Mouse (Mus musculus): ENCODE measurements at regions not wholly inside any gene's neighbourhood (a gene's known extent, or its start where the extent isn't known, plus 50 kb on each side); places are given as distances from the start of the nearest gene placed in this dataset.

- Histone ChIP-seq H3K36me3 (replicated peaks; ENCODE audit: control insufficient read depth, insufficient read depth, low read length) (no peaks in the 10 kb centered on the region), H3K27me3 (ENCODE audit: control insufficient read depth, insufficient read depth, low read length) (no peaks in the 10 kb centered on the region), H3K4me3 (ENCODE audit: low read depth, low read length) (no peak overlapping the region), H3K9me3 (replicated peaks; ENCODE audit: control insufficient read depth, low read length) (peaks cover 2% of the 10 kb centered on the region; the same call in 1 of the 2 replicates), H3K4me1 (ENCODE audit: control insufficient read depth, insufficient read depth) (0 out of 2 replicates have a peak, but pooled peaks cover 4% of the 10 kb centered on the region), H3K9ac (replicated peaks; ENCODE audit: low read depth, low read length) (no peak overlapping the region), H3K4me2 (ENCODE audit: low read depth, low read length) (no peak overlapping the region), H3K27ac (ENCODE audit: low read depth) (no peak overlapping the region)
- WGBS: 85% methylated on average over 6 of the region's 6 CpGs
- no peak for ATAC-seq (ENCODE audit: insufficient read depth, low read depth)
- no peak for DNase-seq (ENCODE audit: low spot score)
- TF ChIP-seq CTCF (IDR thresholded peaks at IDR 0.05; ENCODE audit: low read depth) (no peak), EP300 (IDR thresholded peaks at IDR 0.05; ENCODE audit: low read depth) (no peak)
These were observed 165.0 kb downstream of the Wdr20rt start for GRCm38 (mm10) chr12:65390330-65390729.

GRCm38 (mm10) chr12:65401728-65402419 lies 176.6 kb downstream of the Wdr20rt start:
- no peak overlapping the region for H3K4me3 ChIP-seq (ENCODE audit: low read depth, low read length)
- H3K4me2 ChIP-seq (ENCODE audit: low read depth, low read length): no peak overlapping the region
- H3K36me3 ChIP-seq (replicated peaks; ENCODE audit: control insufficient read depth, insufficient read depth, low read length): no peaks in the 10 kb centered on the region
- H3K27ac ChIP-seq (ENCODE audit: low read depth): no peak overlapping the region
- TF ChIP-seq CTCF (IDR thresholded peaks at IDR 0.05; ENCODE audit: low read depth) (peak; percentile 73), EP300 (IDR thresholded peaks at IDR 0.05; ENCODE audit: low read depth) (no peak)
- ATAC-seq (ENCODE audit: insufficient read depth, low read depth): peak; percentile 63; the same call in 1 of the 2 replicates
- no peaks in the 10 kb centered on the region for H3K4me1 ChIP-seq (ENCODE audit: control insufficient read depth, insufficient read depth)
- DNase-seq (ENCODE audit: low spot score): peak; percentile 75
- no peaks in the 10 kb centered on the region for H3K27me3 ChIP-seq (ENCODE audit: control insufficient read depth, insufficient read depth, low read length)
- H3K9me3 ChIP-seq (replicated peaks; ENCODE audit: control insufficient read depth, low read length): no peaks in the 10 kb centered on the region
- 45% methylated on average over 8 of the region's 8 CpGs for WGBS
- no peak overlapping the region for H3K9ac ChIP-seq (replicated peaks; ENCODE audit: low read depth, low read length)

- TF ChIP-seq CTCF (IDR thresholded peaks at IDR 0.05; ENCODE audit: low read depth) (no peak), EP300 (IDR thresholded peaks at IDR 0.05; ENCODE audit: low read depth) (no peak)
- no peak overlapping the region for H3K4me3 ChIP-seq (ENCODE audit: low read depth, low read length)
- 86% methylated on average over 2 of the region's 2 CpGs for WGBS
These were observed 177.8 kb downstream of the Wdr20rt start for GRCm38 (mm10) chr12:65403124-65403523.

GRCm38 (mm10) chr12:65413034-65413700 lies 187.8 kb downstream of the Wdr20rt start:
- H3K4me1 ChIP-seq (ENCODE audit: control insufficient read depth, insufficient read depth): no peaks in the 10 kb centered on the region
- DNase-seq (ENCODE audit: low spot score) (no peak), ATAC-seq (ENCODE audit: insufficient read depth, low read depth) (no peak)
- no peaks in the 10 kb centered on the region for H3K27me3 ChIP-seq (ENCODE audit: control insufficient read depth, insufficient read depth, low read length)
- TF ChIP-seq EP300 (IDR thresholded peaks at IDR 0.05; ENCODE audit: low read depth) (no peak), CTCF (IDR thresholded peaks at IDR 0.05; ENCODE audit: low read depth) (no peak)
- H3K27ac ChIP-seq (ENCODE audit: low read depth): no peak overlapping the region
- no peak overlapping the region for H3K9ac ChIP-seq (replicated peaks; ENCODE audit: low read depth, low read length)
- no peak overlapping the region for H3K4me3 ChIP-seq (ENCODE audit: low read depth, low read length)
- no peaks in the 10 kb centered on the region for H3K9me3 ChIP-seq (replicated peaks; ENCODE audit: control insufficient read depth, low read length)
- H3K36me3 ChIP-seq (replicated peaks; ENCODE audit: control insufficient read depth, insufficient read depth, low read length): no peaks in the 10 kb centered on the region
- no peak overlapping the region for H3K4me2 ChIP-seq (ENCODE audit: low read depth, low read length)
- 71% methylated on average over 9 of the region's 9 CpGs for WGBS

More at GRCm38 (mm10) chr12:65403124-65403523, 177.8 kb downstream of the Wdr20rt start:
- no peak overlapping the region for H3K9ac ChIP-seq (replicated peaks; ENCODE audit: low read depth, low read length)
- no peak overlapping the region for H3K4me2 ChIP-seq (ENCODE audit: low read depth, low read length)
- H3K27ac ChIP-seq (ENCODE audit: low read depth): no peak overlapping the region
- DNase-seq (ENCODE audit: low spot score): no peak
- ATAC-seq (ENCODE audit: insufficient read depth, low read depth): no peak
- H3K36me3 ChIP-seq (replicated peaks; ENCODE audit: control insufficient read depth, insufficient read depth, low read length): no peaks in the 10 kb centered on the region
- no peaks in the 10 kb centered on the region for H3K9me3 ChIP-seq (replicated peaks; ENCODE audit: control insufficient read depth, low read length)
- H3K27me3 ChIP-seq (ENCODE audit: control insufficient read depth, insufficient read depth, low read length): no peaks in the 10 kb centered on the region
- H3K4me1 ChIP-seq (ENCODE audit: control insufficient read depth, insufficient read depth): no peaks in the 10 kb centered on the region

DNA sequence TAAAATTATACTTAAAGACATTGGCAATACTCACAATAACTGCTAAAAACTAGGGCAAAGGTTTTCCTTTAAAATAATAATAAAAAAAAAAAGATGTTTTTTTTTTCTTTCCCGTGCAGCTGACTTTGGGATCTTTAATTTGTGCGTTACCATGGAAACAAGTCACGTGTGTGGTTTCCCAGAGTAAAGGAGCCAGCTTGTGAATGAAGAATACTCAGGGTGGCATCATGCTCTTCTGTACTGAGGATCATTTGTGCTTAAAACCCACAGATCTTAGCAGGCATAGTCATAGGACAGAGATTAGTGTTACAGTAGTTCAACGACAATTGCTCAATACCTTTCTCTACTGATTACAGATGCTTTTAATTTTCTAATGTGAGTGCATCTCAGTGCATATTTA lies 189.1 kb downstream of the Wdr20rt start:
- no peak for TF ChIP-seq EP300 (IDR thresholded peaks at IDR 0.05; ENCODE audit: low read depth)
- TF ChIP-seq CTCF (IDR thresholded peaks at IDR 0.05; ENCODE audit: low read depth): no peak
- no peaks in the 10 kb centered on the region for H3K9me3 ChIP-seq (replicated peaks; ENCODE audit: control insufficient read depth, low read length)
- ATAC-seq (ENCODE audit: insufficient read depth, low read depth) (no peak), DNase-seq (ENCODE audit: low spot score) (no peak)
- no peak overlapping the region for H3K4me2 ChIP-seq (ENCODE audit: low read depth, low read length)
- H3K36me3 ChIP-seq (replicated peaks; ENCODE audit: control insufficient read depth, insufficient read depth, low read length): no peaks in the 10 kb centered on the region
- no peak overlapping the region for H3K9ac ChIP-seq (replicated peaks; ENCODE audit: low read depth, low read length)
- no peak overlapping the region for H3K4me3 ChIP-seq (ENCODE audit: low read depth, low read length)
- no peak overlapping the region for H3K27ac ChIP-seq (ENCODE audit: low read depth)
- H3K4me1 ChIP-seq (ENCODE audit: control insufficient read depth, insufficient read depth): no peaks in the 10 kb centered on the region
- no peaks in the 10 kb centered on the region for H3K27me3 ChIP-seq (ENCODE audit: control insufficient read depth, insufficient read depth, low read length)
- WGBS: 67% methylated on average over 4 of the region's 4 CpGs

Data from heart, postnatal 0 days (tissue).